Mouse (Mus musculus) forebrain, embryonic 16.5 days (tissue): ENCODE data around the gene Sbk1. TPM values are rescaled to one million over a fixed set of nuclear protein-coding genes. Genes with fewer than 3 reads are reported as not detected.
A peak's percentile ranks its signal among the peaks of the same experiment; 100 is the strongest.

Experiments used
- ATAC-seq: fragments of 200-750 bp; cut with Nextera tagmentation; 2 replicates; pipeline ENCODE4 v1.8.0; 2017; ENCODE audit warnings: mild to moderate bottlenecking, moderate library complexity
- H3K27ac ChIP-seq: fragments of 300-500 bp; sonication (generic); 2 replicates; pipeline ENCODE4 v1.5.1; 2014; ENCODE audit warnings: low read length, control low read depth
- H3K27me3 ChIP-seq: fragments of 300-500 bp; sonication (generic); replicated peaks from 2 replicates; pipeline ENCODE4 v1.6.1; 2014; ENCODE audit warnings: low read length; ENCODE audit not compliant: control insufficient read depth, insufficient read depth
- H3K36me3 ChIP-seq: fragments of 300-500 bp; sonication (generic); 2 replicates; pipeline ENCODE4 v1.6.1; 2014; ENCODE audit not compliant: control insufficient read depth, insufficient read depth
- H3K4me1 ChIP-seq: fragments of 300-500 bp; sonication (generic); replicated peaks from 2 replicates; pipeline ENCODE4 v1.6.1; 2014; ENCODE audit warnings: low read length; ENCODE audit not compliant: control insufficient read depth, insufficient read depth
- H3K4me2 ChIP-seq: fragments of 300-500 bp; sonication (generic); 2 replicates; pipeline ENCODE4 v1.6.1; 2014; ENCODE audit warnings: mild to moderate bottlenecking, low read length, control low read depth
- H3K4me3 ChIP-seq: fragments of 300-500 bp; sonication (generic); replicated peaks from 2 replicates; pipeline ENCODE4 v1.5.1; 2014; ENCODE audit warnings: mild to moderate bottlenecking, low read length, control low read depth
- H3K9ac ChIP-seq: fragments of 300-500 bp; sonication (generic); replicated peaks from 2 replicates; pipeline ENCODE4 v1.6.1; 2014; ENCODE audit warnings: low read depth, low read length, control low read depth
- H3K9me3 ChIP-seq: fragments of 300-500 bp; sonication (generic); 2 replicates; pipeline ENCODE4 v1.6.1; 2016; ENCODE audit warnings: low read length; ENCODE audit not compliant: control insufficient read depth
- WGBS: fragments of 180-500 bp; shearing (Covaris S2); extraction: QIAGEN DNeasy Blood & Tissue Kit; methylation state at CpG from one replicate; pipeline ENCODE4 v1.1.7; 2014; 5-methylcytosine and 5-hydroxymethylcytosine counted together
- polyA plus RNA-seq: library from polyadenylated mRNA; unstranded; fragments of >200 nt; fragmentation: Nextera tagmentation; extraction: Ambion mirVana; gene quantifications from 2 replicates; pipeline ENCODE4 v1.2.1, GENCODE M21; 2015

Sbk1 gene
- 295 and 323 TPM in 2 replicates for polyA plus RNA-seq

- Histone ChIP-seq H3K4me3 (peak within 1 kb of the TSS; percentile 67), H3K4me2 (peak within 1 kb of the TSS; percentile 98), H3K36me3 (no peaks in the 10 kb centered on the region), H3K4me1 (peaks cover 33% of the 10 kb centered on the region), H3K27ac (peak within 1 kb of the TSS; percentile 99), H3K9me3 (no peaks in the 10 kb centered on the region), H3K27me3 (no peaks in the 10 kb centered on the region), H3K9ac (peak within 1 kb of the TSS; percentile 100)
- under 1% methylated on average over 77 of the region's 85 CpGs for WGBS
- ATAC-seq, result peak; percentile 84
These were observed at the start of gene Sbk1 for GRCm38 (mm10) chr7:126271712-126272683. Gene Sbk1 (plus strand): TSS chr7:126272619.

DNA sequence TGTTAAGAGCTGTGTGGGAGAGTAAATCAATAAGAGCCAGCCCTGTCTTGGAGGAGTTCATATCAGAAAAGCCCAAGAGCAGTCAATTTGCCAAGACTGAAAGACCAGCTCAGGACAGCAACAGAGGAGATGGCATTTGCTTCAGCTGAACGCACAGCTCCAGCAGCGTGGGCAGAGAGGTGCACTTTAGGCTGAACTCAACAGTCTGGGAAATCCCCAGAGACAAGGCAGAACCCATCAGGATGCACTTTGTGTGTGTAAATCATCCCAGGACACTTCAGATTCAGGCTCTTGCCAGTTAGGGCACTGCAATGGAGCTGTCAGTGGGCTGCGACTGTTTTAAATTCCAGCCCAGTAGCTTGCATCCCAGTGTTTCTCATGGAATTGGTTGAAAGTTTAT lies 49.7 kb upstream of the Sbk1 start:
- H3K36me3 ChIP-seq, result no peaks in the 10 kb centered on the region
- H3K4me3 ChIP-seq, result no peak overlapping the region
- no peaks in the 10 kb centered on the region for H3K27me3 ChIP-seq
- no peak overlapping the region for H3K27ac ChIP-seq
- WGBS, result 62% methylated on average over 3 of the region's 3 CpGs
- no peaks in the 10 kb centered on the region for H3K9me3 ChIP-seq
- H3K4me2 ChIP-seq, result no peak overlapping the region
- ATAC-seq, result no peak
- no peaks in the 10 kb centered on the region for H3K4me1 ChIP-seq
- H3K9ac ChIP-seq, result no peak overlapping the region

DNA sequence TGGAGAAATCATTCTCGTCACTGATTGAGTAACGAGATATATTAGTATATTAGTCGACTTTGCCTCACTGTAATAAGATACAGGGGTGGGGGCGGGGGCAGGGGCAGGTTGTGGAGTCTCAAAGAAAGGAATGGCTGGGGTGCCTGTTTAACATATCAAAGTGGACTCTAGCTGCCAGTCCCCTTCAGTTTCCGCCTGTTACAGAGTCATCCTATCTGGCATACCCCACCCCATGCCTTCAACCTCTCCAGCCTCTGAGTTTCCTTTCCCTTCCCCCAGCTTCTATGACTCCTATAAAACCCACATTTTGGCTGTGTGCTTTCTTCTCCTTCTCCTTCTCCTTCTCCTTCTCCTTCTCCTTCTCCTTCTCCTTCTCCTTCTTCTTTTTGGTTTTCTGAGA lies 46.3 kb upstream of the Sbk1 start:
- no peak overlapping the region for H3K4me2 ChIP-seq
- WGBS, result 27% methylated on average over 5 of the region's 5 CpGs
- ATAC-seq, result no peak
- H3K4me1 ChIP-seq, result no peaks in the 10 kb centered on the region
- H3K9me3 ChIP-seq, result no peaks in the 10 kb centered on the region
- H3K4me3 ChIP-seq, result no peak overlapping the region
- no peak overlapping the region for H3K27ac ChIP-seq
- H3K36me3 ChIP-seq, result no peaks in the 10 kb centered on the region
- H3K9ac ChIP-seq, result no peak overlapping the region
- H3K27me3 ChIP-seq, result no peaks in the 10 kb centered on the region

DNA sequence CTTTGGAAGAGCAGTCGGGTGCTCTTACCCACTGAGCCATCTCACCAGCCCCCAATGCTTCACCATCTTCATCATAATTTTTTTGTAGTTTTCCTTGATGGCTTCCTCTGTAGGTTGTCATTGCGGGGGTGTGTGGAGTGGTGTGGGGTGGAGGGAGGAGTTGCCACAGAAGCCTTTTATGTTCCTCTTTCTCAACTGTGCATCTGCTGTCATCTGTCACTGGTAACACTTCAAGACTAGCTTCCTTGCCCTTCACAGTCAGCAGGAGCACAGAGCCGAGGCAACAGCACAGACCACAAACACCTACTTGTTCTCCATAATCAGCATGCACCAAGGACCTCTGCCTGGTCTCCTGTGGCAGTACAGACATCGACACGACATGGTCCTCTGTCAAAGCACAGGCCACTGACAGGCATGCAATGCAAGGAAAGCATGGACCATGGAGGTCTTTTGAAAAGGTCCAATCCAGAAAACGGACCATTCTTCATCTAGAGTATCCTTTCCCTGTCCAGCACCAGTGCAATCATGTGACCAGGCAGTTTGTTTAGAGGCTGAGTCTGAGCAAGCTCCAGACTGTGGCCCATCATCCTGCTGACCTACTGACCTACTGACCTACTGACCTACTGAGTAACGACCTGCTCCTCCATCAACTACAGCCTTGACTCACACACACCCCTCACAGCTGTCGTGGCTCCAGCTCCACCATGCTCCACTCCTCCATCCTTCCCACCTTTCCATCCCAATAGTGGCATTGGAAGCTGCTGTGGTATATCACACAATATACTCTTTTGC lies 41.9 kb upstream of the Sbk1 start:
- Histone ChIP-seq H3K27ac (no peak overlapping the region), H3K4me3 (no peak overlapping the region), H3K27me3 (no peaks in the 10 kb centered on the region), H3K9ac (no peak overlapping the region), H3K36me3 (no peaks in the 10 kb centered on the region), H3K4me2 (no peak overlapping the region), H3K4me1 (no peaks in the 10 kb centered on the region), H3K9me3 (no peaks in the 10 kb centered on the region)
- WGBS, result 80% methylated on average over 8 of the region's 8 CpGs
- ATAC-seq, result no peak

DNA sequence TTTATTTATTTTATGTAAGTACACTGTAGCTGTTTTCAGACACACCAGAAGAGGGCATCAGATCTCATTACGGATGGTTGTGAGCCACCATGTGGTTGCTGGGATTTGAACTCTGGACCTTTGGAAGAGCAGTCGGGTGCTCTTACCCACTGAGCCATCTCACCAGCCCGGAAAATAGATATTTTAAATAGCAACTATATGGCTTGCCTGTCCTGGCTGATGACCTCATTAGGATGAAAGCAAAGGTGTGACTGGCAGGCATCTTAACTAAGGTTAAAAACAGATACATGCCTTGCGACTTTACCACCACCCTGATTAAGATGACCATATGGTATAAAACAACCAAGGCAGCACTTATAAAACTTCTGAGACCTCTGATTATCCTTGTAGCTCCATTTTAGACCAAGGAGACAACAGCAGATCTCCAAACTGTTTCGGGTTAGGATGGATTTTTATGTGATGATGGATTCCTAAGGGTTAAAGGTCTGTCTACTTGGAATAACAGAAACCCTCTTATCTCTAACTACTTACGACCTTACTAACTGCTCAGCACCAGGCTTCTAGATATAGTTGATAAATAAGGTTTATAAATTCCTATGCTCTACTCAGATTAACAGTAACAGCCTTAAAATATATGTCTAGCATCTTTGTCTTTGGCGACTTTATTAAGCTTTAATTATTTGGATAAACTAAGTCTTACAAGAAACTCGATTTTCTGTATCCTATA lies 39.9 kb upstream of the Sbk1 start:
- no peak overlapping the region for H3K9ac ChIP-seq
- 84% methylated on average over 7 of the region's 8 CpGs for WGBS
- no peak overlapping the region for H3K4me2 ChIP-seq
- H3K27ac ChIP-seq, result no peak overlapping the region
- no peaks in the 10 kb centered on the region for H3K36me3 ChIP-seq
- H3K4me1 ChIP-seq, result 0 out of 2 replicates have a peak, but pooled peaks cover 3% of the 10 kb centered on the region
- H3K4me3 ChIP-seq, result no peak overlapping the region
- no peaks in the 10 kb centered on the region for H3K27me3 ChIP-seq
- H3K9me3 ChIP-seq, result no peaks in the 10 kb centered on the region
- ATAC-seq, result no peak

DNA sequence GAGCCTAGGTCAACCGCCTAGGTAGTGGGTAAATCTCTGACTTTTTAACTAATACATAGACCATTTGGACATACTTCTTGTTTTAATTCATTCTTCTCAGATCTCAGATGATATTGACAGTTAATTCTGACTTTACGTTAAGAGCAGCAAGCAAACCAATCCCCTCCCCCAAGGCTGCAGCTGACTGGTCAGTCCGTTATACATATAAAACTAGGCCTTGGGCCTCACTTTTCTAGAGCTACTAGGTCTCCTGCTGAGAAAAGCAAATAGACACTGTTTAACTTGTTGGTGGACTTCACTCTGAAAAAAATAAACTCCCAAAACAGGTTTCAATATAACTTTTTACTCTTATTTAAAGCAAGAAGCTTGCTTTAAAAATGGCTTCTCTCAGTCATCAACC lies 37.8 kb upstream of the Sbk1 start:
- H3K4me1 ChIP-seq, result 0 out of 2 replicates have a peak, but pooled peaks cover 3% of the 10 kb centered on the region
- H3K9me3 ChIP-seq, result no peaks in the 10 kb centered on the region
- ATAC-seq, result no peak
- H3K9ac ChIP-seq, result no peak overlapping the region
- 91% methylated on average over 3 of the region's 3 CpGs for WGBS
- H3K4me2 ChIP-seq, result no peak overlapping the region
- H3K27ac ChIP-seq, result no peak overlapping the region
- no peaks in the 10 kb centered on the region for H3K27me3 ChIP-seq
- no peak overlapping the region for H3K4me3 ChIP-seq
- no peaks in the 10 kb centered on the region for H3K36me3 ChIP-seq

DNA sequence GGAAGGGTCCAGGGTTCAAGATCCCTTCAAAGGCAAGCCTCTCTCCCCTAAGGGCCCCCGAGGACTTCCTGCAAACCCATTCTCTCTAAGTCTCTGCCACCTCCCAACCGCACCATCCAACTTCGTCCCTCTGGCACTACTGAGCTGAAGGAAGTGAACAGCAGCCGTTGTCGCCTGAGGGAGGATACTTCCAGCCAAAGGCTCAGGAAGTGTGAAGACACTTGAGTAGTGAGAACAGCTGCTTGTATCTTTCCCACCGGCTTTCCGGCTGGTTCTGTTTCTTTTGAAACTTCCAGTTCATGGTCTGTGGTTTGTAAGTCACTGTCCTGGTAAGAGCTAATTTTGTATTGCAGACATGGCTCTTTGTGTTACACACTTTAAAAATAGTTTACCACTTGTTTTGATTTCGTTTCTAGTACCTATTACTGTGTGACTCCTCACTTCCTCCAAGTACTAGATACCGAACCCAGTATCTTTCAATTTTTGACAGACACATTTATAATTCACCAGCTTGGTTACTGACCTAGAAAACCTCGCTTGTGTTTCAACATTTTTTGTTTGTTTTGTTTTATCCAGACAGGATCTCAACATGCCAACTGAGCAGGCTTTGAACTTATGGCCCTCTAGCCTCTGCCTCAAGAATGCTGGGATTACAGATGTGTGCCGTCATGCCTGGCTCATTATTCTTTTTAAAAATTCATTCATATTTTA lies 36.2 kb upstream of the Sbk1 start:
- ATAC-seq, result no peak
- 47% methylated on average over 11 of the region's 11 CpGs for WGBS
- Histone ChIP-seq H3K4me3 (no peak overlapping the region), H3K4me2 (no peak overlapping the region), H3K9me3 (no peaks in the 10 kb centered on the region), H3K27me3 (no peaks in the 10 kb centered on the region), H3K4me1 (0 out of 2 replicates have a peak, but pooled peaks cover 3% of the 10 kb centered on the region), H3K9ac (no peak overlapping the region), H3K27ac (no peak overlapping the region; the same call in 1 of the 2 replicates), H3K36me3 (no peaks in the 10 kb centered on the region)

- no peak overlapping the region for H3K9ac ChIP-seq
- WGBS, result 79% methylated on average over 5 of the region's 5 CpGs
- no peaks in the 10 kb centered on the region for H3K9me3 ChIP-seq
- peak; percentile 28; the same call in 1 of the 2 replicates for ATAC-seq
- no peaks in the 10 kb centered on the region for H3K27me3 ChIP-seq
- H3K4me1 ChIP-seq, result 0 out of 2 replicates have a peak, but pooled peaks cover 3% of the 10 kb centered on the region
- no peaks in the 10 kb centered on the region for H3K36me3 ChIP-seq
- no peak overlapping the region for H3K4me3 ChIP-seq
- no peak overlapping the region for H3K27ac ChIP-seq
- no peak overlapping the region for H3K4me2 ChIP-seq
These were observed 35.6 kb upstream of the Sbk1 start for GRCm38 (mm10) chr7:126236794-126237192.
